Mouse (Mus musculus) cerebellum, adult 18-20 months (tissue): ENCODE results near the gene Gabbr2.

Experiments
- DNase-seq, 2 experiments: peaks; one replicate each; pipeline ENCODE4 v3.0.0; 2021

The Gabbr2 gene

DNA sequence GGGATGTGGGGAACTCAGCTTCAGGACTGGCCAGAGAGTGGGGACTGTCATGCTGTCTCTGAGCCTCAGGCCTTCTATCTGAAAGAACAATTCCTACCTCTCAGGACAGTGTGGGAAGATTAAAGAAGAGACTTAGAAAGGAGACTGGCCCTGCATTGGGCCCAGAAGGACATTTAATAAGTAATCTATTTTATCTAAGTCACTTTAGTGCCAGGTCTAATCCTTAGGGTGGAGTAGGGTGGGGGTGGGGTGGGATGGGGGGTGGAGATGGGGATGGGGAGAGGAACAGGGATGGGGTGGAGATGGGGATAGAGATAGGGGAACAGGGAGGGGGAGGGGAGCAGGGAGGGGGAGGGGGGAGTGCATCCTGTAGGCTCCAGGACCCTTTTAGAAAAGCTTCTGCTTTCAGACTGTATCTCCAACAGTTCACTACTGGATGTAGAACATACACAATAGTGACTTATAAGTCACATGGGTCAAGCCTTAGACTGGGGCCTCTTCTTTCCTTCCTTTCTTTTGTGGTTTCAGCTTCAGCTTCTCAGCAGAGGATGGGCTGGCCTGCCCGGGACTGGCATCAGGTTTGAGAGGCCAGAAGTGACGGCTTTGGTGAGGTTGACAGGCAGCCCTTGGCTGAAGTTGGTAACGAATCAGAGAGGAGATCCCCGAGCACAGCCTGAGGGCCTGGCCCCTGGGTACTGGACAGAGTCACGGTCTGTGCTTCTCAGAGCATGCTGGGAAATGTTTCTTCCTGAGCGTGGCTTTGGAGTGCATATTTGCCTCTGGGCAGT, 237.1 kb downstream of the Gabbr2 start:
- no peak for DNase-seq

DNA sequence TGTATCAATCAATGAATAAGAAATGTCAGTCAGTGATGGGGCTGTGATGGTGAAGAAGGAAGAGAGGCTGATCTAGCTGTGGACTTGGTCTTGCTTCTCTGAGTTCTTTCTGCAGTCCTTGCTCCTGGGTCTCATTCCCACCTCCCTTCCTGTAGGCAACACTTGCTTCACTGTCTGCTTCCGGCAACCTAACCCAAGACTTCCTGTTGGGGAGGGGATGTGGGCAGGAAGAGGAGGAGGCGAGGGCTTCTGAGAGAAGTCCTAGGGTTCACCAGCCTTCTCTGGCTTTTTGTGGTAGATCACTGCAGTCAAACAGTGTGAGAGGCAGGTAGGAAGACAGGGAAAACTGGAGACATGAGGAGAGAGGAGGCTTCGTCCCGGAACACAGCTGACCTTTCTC, 239.4 kb downstream of the Gabbr2 start:
- no peak for DNase-seq

DNA sequence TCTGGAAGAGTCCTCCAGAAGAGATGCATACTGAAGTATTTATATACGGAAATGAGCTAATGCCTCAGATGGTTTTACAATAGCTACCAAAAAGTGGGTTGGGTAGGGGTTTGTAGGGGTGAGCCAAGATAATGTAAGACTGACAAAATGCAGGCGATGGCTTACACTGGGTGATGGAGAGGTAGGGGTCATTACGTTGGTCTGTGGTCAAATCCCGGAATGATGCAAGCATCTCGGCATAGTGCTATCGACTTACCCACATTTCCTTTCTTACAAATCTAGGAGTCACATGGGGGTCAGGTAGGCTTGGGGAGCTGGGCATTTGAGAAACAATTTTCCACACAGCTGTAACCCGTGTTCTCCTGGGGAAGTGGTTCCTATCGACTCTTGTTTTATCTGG, 242.7 kb downstream of the Gabbr2 start:
- DNase-seq = no peak

DNA sequence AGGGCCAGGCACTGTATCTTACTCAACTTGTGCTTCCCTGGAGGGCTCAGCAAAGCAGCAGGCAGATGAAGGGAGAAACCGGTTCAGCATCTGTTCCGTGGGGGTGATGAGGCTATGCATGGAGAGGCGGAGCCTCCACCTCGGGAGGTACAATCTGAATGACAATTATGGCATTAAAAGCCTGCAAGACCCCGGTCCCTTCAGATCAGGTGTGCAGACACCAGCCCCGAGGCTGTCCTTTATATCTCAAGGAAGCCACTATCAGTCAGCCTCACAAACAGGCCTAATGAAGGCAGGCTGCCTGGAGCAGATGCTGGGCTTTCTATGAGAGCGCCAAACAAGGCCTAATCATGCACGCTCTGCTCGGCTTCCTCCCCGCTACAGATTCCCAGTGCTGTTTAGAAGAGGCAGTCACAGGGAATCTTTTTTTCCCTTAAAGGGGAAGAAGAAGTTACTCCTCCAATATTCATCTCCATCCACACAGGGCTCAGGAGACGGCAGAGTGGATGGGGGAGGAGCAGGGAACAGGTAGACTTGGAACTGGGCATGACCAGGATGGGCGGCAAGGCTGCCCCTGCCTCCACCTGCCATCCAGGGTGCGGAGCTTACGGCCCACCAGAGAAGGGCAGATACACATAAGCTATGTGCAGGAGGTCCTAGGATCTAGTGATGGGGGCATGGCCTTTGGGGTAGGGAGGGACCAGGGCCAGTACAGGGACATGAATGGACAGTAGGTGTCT, 244.5 kb downstream of the Gabbr2 start:
- DNase-seq = peak in 1 of 2 experiments; percentile 38

DNA sequence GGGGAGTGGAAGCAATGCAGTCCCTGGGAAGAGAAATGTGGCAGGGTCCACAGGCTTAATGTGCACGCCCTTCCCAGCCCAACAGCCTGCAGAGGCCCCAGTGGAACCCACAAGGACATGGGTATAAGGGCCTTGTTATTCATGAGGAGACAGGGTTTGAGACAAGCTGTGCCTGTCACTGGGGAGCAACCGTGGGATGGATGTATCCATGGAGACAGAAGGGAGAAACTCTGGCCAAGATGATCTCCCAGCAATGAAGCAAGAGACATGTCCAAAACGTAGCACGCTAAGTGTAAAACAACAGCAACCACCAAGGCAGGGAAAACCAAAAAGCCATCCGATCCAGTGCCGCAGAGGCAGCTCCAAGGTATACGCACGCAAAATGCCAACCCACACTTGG, 246.1 kb downstream of the Gabbr2 start:
- no peak for DNase-seq

DNA sequence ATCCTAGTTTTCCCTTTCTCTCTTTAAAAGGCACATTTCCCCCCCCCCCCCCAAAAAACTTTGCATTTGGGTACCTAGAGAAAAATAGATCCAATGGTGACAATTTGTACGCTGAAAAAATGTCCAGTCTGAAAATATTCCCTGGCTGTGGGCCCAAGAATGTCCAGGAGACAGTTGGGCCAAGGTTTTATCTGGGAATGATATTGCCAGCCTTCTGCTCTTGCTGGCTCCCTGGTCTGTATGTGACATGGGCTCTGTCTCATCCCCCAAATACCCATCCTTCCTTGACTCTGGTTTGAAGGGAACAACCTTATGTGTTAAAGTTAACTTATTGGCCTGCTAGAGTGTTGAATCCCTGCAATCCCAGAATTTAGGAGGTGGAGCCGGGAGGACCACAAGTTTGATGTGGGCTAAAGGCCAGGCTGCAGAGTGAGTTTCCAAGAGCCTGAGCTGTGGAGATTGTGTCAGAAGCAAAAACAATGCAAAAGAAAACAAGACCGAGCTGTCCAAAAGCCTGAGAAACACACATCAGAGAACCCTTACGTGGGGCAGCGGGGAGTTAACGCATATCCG, 247.0 kb downstream of the Gabbr2 start:
- peak; percentile 81 to 83 for DNase-seq

DNA sequence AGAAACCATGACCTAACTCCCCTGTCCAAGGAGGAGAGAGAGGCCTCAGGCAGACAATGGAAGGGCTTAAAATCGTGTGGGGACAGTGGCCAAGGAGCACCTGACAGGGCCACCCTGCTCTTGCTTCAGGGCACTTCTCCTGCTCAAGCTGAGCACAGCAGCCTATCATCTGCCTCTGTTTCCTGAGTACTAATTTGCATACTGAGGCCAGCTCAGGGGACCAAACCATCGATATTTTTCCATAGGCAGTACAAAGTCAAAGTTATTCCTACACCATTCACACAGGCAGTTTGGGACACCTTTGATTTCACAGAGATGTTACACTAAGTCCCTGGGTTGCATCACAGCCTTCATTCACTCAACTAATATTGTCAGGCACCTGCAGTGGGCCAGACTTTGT, 249.1 kb downstream of the Gabbr2 start:
- no peak for DNase-seq

DNA sequence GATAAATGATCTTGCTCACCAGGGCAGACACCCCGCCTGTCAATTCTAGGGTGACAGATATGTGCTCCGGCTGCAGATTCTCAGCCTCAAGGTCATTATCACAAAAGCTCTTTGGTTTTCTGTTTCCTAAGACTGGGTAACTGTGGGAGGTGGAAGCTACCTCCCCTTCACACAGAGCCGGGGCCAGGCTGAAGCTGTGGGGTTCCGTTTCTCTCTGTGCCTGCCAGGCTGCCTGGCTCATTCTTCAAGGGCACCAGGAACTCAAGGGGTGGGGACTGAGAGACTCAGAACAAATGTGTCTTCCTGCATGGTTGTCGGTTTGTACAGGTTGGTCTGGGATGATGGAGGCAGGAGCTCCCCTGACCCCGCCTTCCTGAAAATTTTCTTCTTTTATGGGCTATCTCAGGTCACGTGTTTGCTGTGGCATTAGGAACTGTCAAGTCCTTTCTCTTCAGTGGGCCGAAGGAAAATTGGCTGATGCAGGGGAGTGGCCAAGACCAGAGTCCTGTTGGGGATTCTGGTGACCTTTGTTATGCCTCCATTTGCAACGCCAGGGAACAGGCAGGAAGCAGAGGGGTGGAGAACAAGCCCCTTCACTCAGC, 254.7 kb downstream of the Gabbr2 start:
- peak; percentile 53 to 67 for DNase-seq

DNA sequence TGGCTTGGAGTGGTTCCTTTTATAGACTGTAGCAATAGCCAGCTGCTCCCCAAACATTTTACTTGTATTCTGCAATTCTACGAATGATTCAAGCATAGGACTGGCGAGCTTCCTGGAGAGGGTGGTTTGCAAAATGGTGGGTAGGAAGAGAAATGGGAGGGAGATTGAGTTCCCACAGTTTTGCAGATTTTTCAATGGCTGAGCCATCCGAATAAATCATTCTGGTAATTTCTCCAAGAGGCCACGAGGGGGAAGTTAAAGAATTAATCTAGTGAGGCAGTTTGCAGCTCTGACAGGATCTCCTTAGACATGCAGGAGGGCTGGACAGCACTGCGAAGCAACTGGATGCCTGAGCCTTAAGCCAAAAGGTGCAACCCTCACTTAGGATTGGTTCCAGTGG, 256.8 kb downstream of the Gabbr2 start:
- no peak for DNase-seq

DNA sequence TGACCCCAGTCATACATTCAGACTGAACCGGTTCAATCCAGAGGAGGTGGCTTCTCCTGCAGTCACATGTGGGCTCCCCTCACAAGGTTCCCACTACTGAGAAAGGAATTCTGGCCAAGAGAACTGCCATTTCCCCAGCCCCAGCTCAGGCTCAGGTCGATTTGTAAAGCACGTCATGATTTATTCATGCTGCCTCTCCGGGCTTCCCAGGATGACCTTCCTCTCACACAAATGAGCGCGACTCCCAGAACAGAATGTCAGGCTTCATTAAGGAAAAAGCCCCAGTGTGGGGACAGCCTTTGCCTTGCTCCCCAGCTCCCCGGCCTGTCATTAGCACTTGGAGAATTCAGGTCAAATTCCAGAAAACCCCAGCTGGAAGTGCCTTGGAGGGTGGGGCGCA, 260.1 kb downstream of the Gabbr2 start:
- DNase-seq = no peak

DNA sequence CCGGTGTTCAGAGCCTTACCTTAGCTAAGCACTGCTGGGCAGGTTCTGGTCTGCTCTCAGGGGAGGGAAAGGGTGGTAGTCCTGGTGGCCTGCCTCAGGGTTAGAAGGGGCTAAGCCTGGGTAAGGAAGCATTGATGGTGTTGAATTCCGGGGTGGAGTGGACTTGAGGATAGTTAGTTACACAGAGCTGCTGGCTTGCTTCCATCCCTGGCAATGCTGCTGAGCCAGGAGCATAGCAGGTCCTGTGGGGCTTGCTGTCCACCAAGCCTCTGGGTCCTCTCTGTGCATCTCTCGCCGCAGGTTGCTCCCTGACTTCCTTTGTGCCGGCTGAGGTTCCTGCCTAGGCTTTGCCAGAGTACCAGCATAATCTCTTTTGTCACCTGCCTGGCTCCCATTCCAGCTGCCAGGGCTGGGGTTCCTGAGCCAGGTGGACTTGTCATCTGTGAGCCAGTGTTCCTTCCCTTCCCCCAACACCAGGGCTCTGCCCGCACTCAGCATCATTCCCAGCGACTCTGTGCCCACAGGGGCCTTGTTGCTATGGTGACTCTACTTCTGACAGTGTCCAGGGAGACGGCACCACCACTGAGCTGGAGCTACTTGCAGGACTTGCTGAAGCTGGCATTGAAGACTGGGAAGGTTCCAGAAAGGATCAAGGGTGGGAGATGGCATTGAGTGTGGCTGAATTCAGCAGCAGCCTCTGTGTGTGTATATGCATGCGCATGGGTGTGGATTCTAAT, 262.2 kb downstream of the Gabbr2 start:
- peak in 1 of 2 experiments; percentile 33 for DNase-seq

DNA sequence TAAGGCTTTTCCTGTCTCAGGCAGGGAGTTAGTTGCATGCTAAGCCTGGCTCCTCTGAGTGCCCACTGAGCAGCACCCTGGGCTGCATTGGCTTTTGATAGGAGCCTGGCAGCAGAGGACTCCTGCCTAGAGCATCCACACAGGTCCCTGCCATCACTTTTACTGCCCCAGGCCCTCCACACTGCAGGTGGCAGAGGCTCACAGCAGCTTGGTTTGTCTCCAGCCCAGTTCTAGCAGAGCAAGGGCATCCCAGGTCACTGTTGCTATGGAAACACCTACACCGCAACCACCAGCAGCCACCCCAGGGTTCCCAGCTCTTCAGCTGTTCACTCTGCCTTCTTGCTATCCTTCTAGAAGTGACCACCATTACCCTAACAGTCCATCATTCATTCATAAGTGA, 263.4 kb downstream of the Gabbr2 start:
- DNase-seq = peak; percentile 46

DNA sequence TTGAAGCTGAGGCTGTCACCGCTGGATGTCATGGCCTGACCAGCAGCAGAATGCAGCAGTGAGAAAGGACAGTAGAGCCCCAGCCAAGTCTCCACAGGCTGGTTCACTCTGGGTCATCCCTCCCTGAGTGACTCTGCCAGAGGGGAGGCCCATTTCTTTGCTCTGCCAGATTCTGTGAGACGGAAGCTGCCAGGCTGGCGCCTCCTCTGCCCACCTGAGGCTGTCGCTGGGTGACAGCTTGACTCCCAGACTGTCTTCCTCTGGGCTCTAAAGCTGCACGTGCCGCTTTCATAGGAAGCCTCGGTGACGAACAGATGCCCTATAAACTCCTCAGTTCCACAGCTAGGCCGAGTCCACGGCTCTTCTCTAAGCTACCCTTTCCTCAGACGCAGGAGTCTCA, 264.5 kb downstream of the Gabbr2 start:
- DNase-seq = peak in 1 of 2 experiments; percentile 40

DNA sequence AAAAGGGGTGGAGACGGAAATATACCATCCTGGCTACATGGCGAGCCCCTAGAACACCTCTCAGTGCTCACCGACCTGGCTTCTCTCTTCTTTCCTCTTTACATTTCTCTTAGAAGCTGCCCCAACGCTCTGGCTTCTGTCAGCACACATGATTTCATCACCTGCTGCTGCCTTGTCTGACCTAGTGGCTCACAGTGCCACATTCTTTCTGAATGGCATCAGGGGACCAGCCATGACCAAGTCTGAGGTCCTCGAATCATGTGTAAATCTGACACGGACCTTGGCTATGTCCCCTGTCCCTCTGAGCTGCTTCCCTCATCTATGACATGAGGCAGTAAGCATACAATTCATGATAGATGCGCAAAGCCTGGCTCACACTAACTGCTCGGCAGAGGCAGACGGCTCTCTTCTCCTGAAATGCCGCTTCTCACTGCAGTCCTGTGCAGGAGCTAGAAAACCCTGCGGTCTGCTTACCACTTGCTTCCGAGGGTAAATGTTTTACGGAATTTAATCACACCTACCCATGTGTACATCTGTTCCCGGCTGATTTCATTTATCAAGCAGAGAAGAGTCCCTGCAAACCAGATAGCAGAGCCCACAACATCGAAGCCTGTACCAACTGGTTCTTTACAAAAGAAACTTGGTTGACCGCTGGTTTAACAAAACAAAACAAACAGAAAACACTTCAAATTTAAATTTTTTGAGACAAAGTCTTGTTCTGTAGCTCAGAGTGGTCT, 270.7 kb downstream of the Gabbr2 start:
- no peak for DNase-seq

DNA sequence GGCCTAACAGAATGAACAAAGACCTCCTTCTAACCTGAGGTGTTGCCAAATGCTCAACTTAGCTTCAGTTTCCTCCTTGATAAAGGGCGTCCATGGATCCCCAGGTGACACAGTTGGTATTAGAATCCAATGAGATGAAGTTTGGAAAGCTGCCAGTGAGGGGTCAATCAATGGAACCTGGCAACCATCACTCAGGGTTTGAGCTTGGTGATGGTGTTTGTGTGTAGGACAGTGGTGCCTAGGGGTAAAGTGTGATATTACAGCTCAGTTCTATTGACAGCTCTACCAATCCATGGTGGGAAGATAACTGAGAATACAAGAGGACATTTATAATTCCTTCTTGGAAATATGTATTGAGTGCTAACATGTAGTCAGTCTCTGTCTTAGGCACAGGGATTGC, 271.6 kb downstream of the Gabbr2 start:
- DNase-seq = no peak

DNA sequence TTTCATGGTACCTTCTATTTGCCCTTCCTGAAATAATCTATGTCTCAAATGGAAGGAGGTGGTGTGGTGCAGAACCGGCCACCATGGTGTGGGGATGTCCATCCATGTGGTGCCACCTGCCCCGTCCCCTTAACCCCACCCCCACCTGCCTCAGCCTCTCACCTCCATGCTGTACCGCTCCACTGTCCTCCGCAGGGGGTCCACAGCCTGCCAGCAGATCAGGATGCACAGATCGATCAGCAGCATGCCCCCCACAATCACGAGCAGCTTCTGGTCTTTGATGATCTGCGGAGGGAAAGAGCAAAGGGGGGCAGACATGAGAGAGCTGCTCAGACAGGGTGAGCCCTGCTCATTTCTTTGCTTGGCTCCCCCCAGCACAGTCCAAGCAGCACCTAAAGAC, 273.0 kb downstream of the Gabbr2 start:
- no peak for DNase-seq

DNA sequence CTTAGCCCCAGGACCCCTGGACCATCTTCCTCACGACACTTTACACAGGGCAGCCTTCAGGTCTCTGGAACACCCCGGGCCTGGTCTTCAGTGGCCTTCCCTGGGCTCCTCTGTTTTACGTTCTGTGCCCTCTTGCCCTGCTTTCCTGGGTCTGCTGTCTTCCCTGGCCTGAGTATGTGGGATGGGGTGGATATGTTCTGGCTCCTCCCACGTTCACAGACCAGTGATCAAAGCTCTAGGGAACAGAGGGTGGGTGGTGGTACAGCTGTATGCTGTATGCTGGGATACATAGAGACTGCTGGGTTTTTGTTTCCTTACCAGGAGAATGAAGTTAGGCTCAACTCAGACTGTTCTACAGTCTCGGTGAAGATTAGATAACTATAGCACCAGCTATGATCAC, 274.5 kb downstream of the Gabbr2 start:
- no peak for DNase-seq

DNA sequence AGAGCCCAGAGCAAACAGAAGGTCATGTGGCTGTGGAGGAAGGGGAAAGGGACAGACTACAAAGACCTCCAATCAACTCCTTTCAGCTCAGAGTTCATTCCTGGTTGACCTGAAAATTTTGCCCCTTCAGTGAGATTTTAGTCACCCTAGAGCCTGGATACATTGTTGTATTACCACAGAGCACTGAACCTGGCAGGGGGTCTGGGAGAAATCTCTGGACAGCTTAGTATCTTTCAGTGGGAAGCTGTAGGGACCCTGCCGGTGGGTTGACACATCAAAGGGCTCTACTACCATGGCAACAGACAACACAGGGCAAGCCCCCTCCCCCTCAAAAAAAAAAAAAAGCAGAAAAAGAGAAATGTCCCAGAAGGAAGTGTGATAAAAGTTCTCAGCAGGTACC, 275.3 kb downstream of the Gabbr2 start:
- no peak for DNase-seq

DNA sequence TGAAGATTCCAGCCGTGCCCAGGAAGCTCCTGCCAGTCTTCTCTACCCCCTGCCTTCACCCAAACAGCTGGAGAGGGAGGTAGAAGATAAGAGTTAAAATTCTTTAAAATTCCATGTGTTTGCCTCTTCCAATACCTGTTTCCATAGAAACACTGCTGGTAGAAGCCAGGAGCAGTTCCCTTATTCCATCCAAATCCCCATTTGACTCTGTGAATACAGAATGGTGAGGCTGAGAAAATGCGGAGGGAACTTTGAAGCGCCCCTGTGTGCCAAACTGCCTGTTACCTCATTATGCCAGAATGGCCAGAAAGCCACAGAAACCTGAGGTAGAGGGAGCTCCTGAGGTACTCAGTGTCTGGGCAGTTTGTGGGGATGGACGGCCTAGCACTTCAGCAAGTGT, 281.1 kb downstream of the Gabbr2 start:
- DNase-seq = no peak

DNA sequence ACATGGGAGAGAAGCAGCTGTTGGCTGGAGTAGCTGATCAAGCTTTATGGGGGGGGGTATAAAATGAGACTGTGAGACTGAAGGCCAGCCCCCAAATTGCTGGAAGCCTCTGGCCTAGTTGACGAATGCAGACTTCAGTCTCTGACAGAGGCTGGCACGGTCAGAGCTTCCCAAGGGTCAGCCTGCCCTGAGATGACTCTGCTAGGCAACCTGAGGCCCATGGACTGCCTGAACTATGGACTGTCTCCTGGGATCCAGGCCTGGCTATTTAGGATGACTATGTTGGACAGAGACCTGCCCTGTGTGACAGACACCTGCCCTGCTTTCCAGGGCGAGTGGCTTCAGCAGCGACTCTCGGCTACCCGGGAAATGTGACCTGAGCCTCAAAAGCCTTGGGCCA, 281.7 kb downstream of the Gabbr2 start:
- DNase-seq = peak in 1 of 2 experiments; percentile 31

DNA sequence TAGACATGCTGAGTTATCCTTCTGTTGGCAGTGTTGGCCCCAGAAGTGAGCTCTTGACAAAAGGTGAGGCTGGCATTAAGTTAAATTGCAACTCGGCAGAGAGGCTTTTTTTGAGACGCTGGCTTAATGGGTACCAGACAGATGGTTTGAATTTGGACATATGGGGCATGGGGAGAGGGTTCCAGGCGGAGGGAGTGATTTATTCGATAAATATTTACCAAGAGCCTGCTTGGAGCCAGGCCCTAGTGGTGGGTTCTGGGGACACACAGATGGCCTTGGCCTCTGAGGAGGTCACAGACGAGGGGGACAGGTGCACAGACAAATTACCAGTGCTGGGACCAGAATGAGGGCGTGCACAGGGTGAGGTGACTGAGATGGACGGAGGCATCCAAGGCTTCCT, 282.2 kb downstream of the Gabbr2 start:
- DNase-seq = peak; percentile 83 to 89

DNA sequence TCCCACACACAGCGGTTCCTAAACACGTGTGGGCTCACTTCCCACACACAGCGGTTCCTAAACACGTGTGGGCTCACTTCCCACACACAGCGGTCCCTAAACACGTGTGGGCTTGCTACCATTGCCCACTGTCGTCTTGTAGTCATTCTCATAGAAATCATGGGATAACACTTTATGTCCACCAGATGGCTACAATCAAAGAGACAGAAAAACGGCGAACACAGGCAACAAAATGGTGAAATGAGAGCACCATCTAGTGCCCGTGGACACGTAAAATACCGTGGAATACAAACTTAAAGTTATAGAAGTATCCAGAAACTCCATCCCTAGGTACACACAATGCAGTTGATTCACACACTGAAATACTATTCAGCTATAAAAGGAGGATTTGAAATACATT, 285.9 kb downstream of the Gabbr2 start:
- DNase-seq = no peak
